Mouse (Mus musculus) lung, embryonic 14.5 days (tissue): ENCODE data around the gene Tsc22d4. TPM values are rescaled to one million over a fixed set of nuclear protein-coding genes. Genes with fewer than 3 reads are reported as not detected.

ENCODE experiments used
- ATAC-seq: fragments of 200-750 bp; cut with Nextera tagmentation; 2 replicates; pipeline ENCODE4 v1.8.0; 2017; ENCODE audit warnings: mild to moderate bottlenecking, moderate TSS enrichment, moderate library complexity; ENCODE audit not compliant: insufficient read depth
- DNase-seq: peaks from one replicate; pipeline ENCODE4 v3.0.0-alpha.2; 2015
- H3K27ac ChIP-seq: fragments of 300-500 bp; sonication (generic); 2 replicates; pipeline ENCODE4 v1.5.1; 2014; ENCODE audit warnings: low read depth, mild to moderate bottlenecking, moderate library complexity
- H3K27me3 ChIP-seq: fragments of 300-500 bp; sonication (generic); 2 replicates; pipeline ENCODE4 v1.6.1; 2014; ENCODE audit warnings: low read length, control low read depth; ENCODE audit not compliant: insufficient read depth
- H3K36me3 ChIP-seq: fragments of 300-500 bp; sonication (generic); 2 replicates; pipeline ENCODE4 v1.6.1; 2014; ENCODE audit warnings: control low read depth; ENCODE audit not compliant: insufficient read depth
- H3K4me1 ChIP-seq: fragments of 300-500 bp; sonication (generic); 2 replicates; pipeline ENCODE4 v1.6.1; 2014; ENCODE audit warnings: antibody characterized with exemption, control low read depth; ENCODE audit not compliant: insufficient read depth
- H3K4me2 ChIP-seq: fragments of 300-500 bp; sonication (generic); 2 replicates; pipeline ENCODE4 v1.6.1; 2014; ENCODE audit warnings: mild to moderate bottlenecking
- H3K4me3 ChIP-seq: fragments of 300-500 bp; sonication (generic); 2 replicates; pipeline ENCODE4 v1.5.1; 2014; ENCODE audit warnings: low read depth, low read length
- H3K9ac ChIP-seq: fragments of 300-500 bp; sonication (generic); 2 replicates; pipeline ENCODE4 v1.6.1; 2014
- H3K9me3 ChIP-seq: fragments of 300-500 bp; sonication (generic); 2 replicates; pipeline ENCODE4 v1.6.1; 2016; ENCODE audit warnings: low read depth, low read length, control low read depth
- CTCF ChIP-seq: IDR thresholded peaks from 2 replicates; pipeline ENCODE4 v1.5.1; 2016; ENCODE audit warnings: antibody characterized with exemption, low read depth
- WGBS: fragments of 180-500 bp; shearing (Covaris S2); extraction: QIAGEN DNeasy Blood & Tissue Kit; methylation state at CpG from one replicate; pipeline ENCODE4 v1.1.7; 2014; 5-methylcytosine and 5-hydroxymethylcytosine counted together
- polyA plus RNA-seq: library from polyadenylated mRNA; unstranded; fragments of >200 nt; fragmentation: Nextera tagmentation; extraction: Ambion mirVana; gene quantifications from 2 replicates; pipeline ENCODE4 v1.2.1, GENCODE M21; 2014

Tsc22d4 gene
- polyA plus RNA-seq, 1 experiment from 2014 or later, result 127 TPM

GRCm38 (mm10) chr5:137770709-137771108 is 25.2 kb downstream of the Tsc22d4 start:
- Histone ChIP-seq H3K4me3 (no peak overlapping the region), H3K9ac (no peak overlapping the region), H3K36me3 (no peaks in the 10 kb centered on the region), H3K9me3 (no peaks in the 10 kb centered on the region), H3K4me2 (no peak overlapping the region), H3K27ac (no peak overlapping the region), H3K27me3 (no peaks in the 10 kb centered on the region), H3K4me1 (no peaks in the 10 kb centered on the region)
- WGBS, result 51% methylated on average over 2 of the region's 2 CpGs
- ATAC-seq (no peak), DNase-seq (peak; percentile 82)
- peak; percentile 91 for TF ChIP-seq CTCF

- Histone ChIP-seq H3K4me1 (no peaks in the 10 kb centered on the region), H3K27me3 (no peaks in the 10 kb centered on the region), H3K9ac (no peak overlapping the region), H3K4me2 (no peak overlapping the region), H3K9me3 (no peaks in the 10 kb centered on the region), H3K36me3 (no peaks in the 10 kb centered on the region), H3K27ac (no peak overlapping the region), H3K4me3 (no peak overlapping the region)
- DNase-seq, result no peak
- TF ChIP-seq CTCF, result no peak
- no peak for ATAC-seq
These were observed 27.2 kb downstream of the Tsc22d4 start for GRCm38 (mm10) chr5:137772755-137773154.

GRCm38 (mm10) chr5:137775587-137776290 is 30.2 kb downstream of the Tsc22d4 start:
- Histone ChIP-seq H3K27ac (no peak overlapping the region), H3K36me3 (peaks cover 8% of the 10 kb centered on the region), H3K4me1 (no peaks in the 10 kb centered on the region), H3K4me3 (no peak overlapping the region), H3K9ac (no peak overlapping the region), H3K4me2 (no peak overlapping the region), H3K27me3 (no peaks in the 10 kb centered on the region), H3K9me3 (no peaks in the 10 kb centered on the region)
- WGBS, result 88% methylated on average over 2 of the region's 2 CpGs
- no peak for TF ChIP-seq CTCF
- ATAC-seq (no peak), DNase-seq (no peak)

- DNase-seq, result peak; percentile 50
- H3K27me3 ChIP-seq, result no peaks in the 10 kb centered on the region
- peak; percentile 32; the same call in 1 of the 2 replicates for ATAC-seq
- no peaks in the 10 kb centered on the region for H3K9me3 ChIP-seq
- H3K4me3 ChIP-seq, result no peak overlapping the region
- H3K4me2 ChIP-seq, result no peak overlapping the region
- H3K36me3 ChIP-seq, result peaks cover 15% of the 10 kb centered on the region
- H3K4me1 ChIP-seq, result no peaks in the 10 kb centered on the region
- WGBS, result 23% methylated on average over 5 of the region's 5 CpGs
- H3K27ac ChIP-seq, result no peak overlapping the region
- TF ChIP-seq CTCF, result no peak
- no peak overlapping the region for H3K9ac ChIP-seq
These were observed 30.9 kb downstream of the Tsc22d4 start for GRCm38 (mm10) chr5:137776408-137776918.

GRCm38 (mm10) chr5:137777267-137777845 is 31.8 kb downstream of the Tsc22d4 start:
- no peaks in the 10 kb centered on the region for H3K4me1 ChIP-seq
- H3K27ac ChIP-seq, result no peak overlapping the region
- 69% methylated on average over 7 of the region's 7 CpGs for WGBS

GRCm38 (mm10) chr5:137778635-137779034 is 33.1 kb downstream of the Tsc22d4 start, which contains the start of gene Ppp1r35:
Gene Ppp1r35, plus strand, starts transcription at chr5:137778849.
- H3K9me3 ChIP-seq, result no peaks in the 10 kb centered on the region
- no peak for TF ChIP-seq CTCF
- H3K9ac ChIP-seq, result peak within 1 kb of the TSS; percentile 88
- H3K4me3 ChIP-seq, result peak within 1 kb of the TSS; percentile 98
- H3K27ac ChIP-seq, result peak within 1 kb of the TSS; percentile 91
- H3K36me3 ChIP-seq, result peaks cover 37% of the 10 kb centered on the region
- peak; percentile 99 for DNase-seq
- WGBS, result under 1% methylated on average over 31 of the region's 31 CpGs
- ATAC-seq, result peak; percentile 93
- H3K4me1 ChIP-seq, result peaks cover 6% of the 10 kb centered on the region; the same call in 1 of the 2 replicates
- peak within 1 kb of the TSS; percentile 96 for H3K4me2 ChIP-seq
- H3K27me3 ChIP-seq, result no peaks in the 10 kb centered on the region

More at GRCm38 (mm10) chr5:137777267-137777845, 31.8 kb downstream of the Tsc22d4 start:
- H3K36me3 ChIP-seq, result peaks cover 24% of the 10 kb centered on the region
- H3K4me2 ChIP-seq, result no peak overlapping the region
- TF ChIP-seq CTCF, result no peak
- no peaks in the 10 kb centered on the region for H3K27me3 ChIP-seq
- no peak for ATAC-seq
- H3K4me3 ChIP-seq, result no peak overlapping the region
- no peak overlapping the region for H3K9ac ChIP-seq
- no peak for DNase-seq
- no peaks in the 10 kb centered on the region for H3K9me3 ChIP-seq
